Mouse (Mus musculus) macrophage (primary cell): Measurements from ENCODE around the gene Dusp5. TPM values are rescaled to one million over a fixed set of nuclear protein-coding genes. Genes with fewer than 3 reads are reported as not detected.
"Not testable (repeated sequence)": the region's sequence is repeated elsewhere in the genome, so short reads cannot be mapped to it uniquely, and the experiment has no call there.

ENCODE experiments used
- H3K27ac ChIP-seq: fragments of 350-480 bp; formaldehyde crosslinking; 2 replicates; pipeline ENCODE4 v1.9.0; 2021
- H3K36me3 ChIP-seq: fragments of 350-480 bp; formaldehyde crosslinking; 2 replicates; pipeline ENCODE4 v1.9.0; 2021; ENCODE audit errors: inconsistent target
- H3K4me3 ChIP-seq: fragments of 350-480 bp; formaldehyde crosslinking; 2 replicates; pipeline ENCODE4 v1.9.0; 2021; ENCODE audit errors: inconsistent target
- H3K79me2 ChIP-seq: fragments of 350-480 bp; formaldehyde crosslinking; 2 replicates; pipeline ENCODE4 v1.9.0; 2021; ENCODE audit errors: inconsistent target
- WGBS: methylation state at CpG from one replicate; pipeline ENCODE4 v1.1.7; 2026; ENCODE audit warnings: inconsistent platforms; ENCODE audit not compliant: missing documents; 5-methylcytosine and 5-hydroxymethylcytosine counted together
- polyA plus RNA-seq: library from polyadenylated mRNA; stranded (reverse); fragments of 250-400 nt; gene quantifications from 3 replicates; pipeline ENCODE4 v1.2.4, GENCODE M21; 2018; ENCODE audit warnings: inconsistent platforms

Dusp5 gene
- polyA plus RNA-seq, 1 experiment from 2014 or later, result 5.0 TPM

DNA sequence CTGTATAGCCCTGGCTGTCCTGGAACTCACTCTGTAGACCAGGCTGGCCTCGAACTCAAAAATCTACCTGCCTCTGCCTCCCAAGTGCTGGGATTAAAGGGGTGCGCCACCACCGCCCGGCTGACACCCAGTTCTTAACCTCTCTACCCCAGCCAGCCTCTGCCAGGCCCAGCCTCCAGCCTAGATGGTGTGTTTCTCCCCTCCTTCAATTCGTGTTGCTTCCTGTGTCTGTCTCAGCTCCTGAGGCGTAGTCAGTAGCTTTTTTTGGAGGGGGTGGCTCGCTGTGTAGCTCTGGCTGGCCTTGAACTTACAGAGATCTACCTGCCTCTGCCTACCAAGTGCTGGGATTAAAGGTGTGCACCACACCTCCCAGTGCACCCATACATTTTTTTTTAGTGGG, 27.7 kb upstream of the Dusp5 start:
- not testable (repeated sequence) for H3K27ac ChIP-seq, H3K36me3 ChIP-seq, H3K79me2 ChIP-seq, H3K4me3 ChIP-seq
- WGBS, result 80% methylated on average over 7 of the region's 7 CpGs

DNA sequence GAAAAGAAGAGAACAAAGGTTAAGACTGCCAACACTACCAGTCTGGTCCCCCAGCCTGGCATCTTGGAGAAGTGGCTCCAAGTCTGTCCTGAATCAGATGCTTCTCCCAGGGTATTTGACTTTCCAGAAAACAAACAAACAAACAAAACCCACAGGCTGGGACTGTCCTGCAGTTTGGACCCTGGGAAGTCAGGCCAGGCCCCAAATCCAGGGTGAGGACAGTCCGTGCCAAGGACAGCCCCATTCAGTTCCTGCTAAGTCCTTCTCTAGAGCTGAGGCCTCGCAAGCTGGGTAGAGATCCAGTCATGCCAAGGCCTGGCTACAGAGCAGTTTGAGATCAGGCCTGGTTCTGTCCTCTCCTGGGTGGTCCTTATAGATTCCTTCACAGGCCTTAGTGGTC, 27.1 kb upstream of the Dusp5 start:
- Histone ChIP-seq H3K79me2 (no peaks in the 10 kb centered on the region), H3K27ac (no peak overlapping the region), H3K36me3 (no peaks in the 10 kb centered on the region), H3K4me3 (no peak overlapping the region)
- 100% methylated on average over 2 of the region's 2 CpGs for WGBS

DNA sequence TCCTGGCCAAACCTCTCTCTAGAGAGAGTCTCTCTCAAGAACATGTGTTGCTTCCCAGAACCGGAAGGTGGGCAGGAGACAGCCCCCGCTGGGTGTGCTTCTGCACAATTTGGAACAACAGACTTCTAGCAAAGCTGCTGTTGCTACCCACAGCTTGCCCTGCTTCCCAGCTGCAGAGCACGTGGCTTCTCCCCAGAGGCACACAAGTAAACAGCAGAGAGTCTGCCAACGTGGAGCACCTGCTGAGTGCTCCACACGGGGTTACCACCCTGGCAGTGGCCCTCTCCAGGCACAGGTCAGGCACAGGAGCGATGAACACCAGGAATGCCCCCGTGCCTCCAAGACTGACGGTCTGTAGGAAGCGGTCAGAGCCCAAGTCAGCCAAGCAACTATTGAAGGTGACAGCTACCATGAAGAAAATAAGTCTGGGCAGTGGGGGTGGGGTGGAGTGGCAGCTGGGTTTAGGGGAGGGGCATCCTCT, 26.0 kb upstream of the Dusp5 start:
- Histone ChIP-seq H3K4me3 (no peak overlapping the region), H3K27ac (no peak overlapping the region), H3K36me3 (no peaks in the 10 kb centered on the region), H3K79me2 (no peaks in the 10 kb centered on the region)
- WGBS, result 50% methylated on average over 9 of the region's 9 CpGs

DNA sequence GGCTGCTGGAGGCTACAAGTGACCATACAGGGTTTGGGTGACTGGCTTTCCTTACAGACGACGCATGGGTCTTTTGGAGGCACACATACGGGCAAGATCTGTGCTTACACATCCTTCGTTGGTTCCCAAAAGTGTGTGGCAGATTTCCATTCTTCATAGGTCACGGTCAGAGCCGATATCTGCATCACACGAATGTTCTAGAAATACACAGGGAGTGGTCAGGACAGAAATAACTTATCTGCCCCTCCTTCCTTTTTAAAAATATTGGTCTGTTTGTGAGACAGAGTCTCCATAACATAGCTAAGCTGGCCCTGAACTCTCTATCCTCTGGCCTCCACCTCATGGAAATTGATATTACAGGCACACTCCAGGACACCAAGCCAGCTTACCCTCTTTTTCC, 24.7 kb upstream of the Dusp5 start:
- no peaks in the 10 kb centered on the region for H3K36me3 ChIP-seq
- H3K4me3 ChIP-seq, result no peak overlapping the region
- H3K79me2 ChIP-seq, result no peaks in the 10 kb centered on the region
- H3K27ac ChIP-seq, result no peak overlapping the region
- WGBS, result 94% methylated on average over 7 of the region's 7 CpGs

DNA sequence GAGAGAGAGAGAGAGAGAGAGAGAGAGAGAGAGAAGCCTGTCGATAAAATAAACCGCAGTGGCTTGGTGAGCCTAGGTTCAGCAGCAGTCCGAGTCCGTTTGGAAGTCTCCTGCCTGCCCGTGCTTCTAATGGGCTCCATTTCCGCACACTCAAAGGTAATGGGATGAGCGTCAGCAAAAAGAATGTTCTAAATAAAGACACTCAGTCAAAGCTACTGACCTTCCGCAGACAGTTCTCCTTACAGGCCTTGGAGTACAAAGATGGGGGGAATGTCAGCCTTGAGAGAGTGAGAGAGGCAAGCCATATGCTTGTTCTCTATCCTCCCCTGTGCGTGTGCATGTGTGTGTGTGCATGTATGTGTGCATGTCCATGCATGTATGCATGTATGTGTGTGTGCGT, 23.2 kb upstream of the Dusp5 start:
- 92% methylated on average over 10 of the region's 10 CpGs for WGBS
- Histone ChIP-seq H3K27ac (no peak overlapping the region), H3K36me3 (no peaks in the 10 kb centered on the region), H3K79me2 (no peaks in the 10 kb centered on the region), H3K4me3 (no peak overlapping the region)

DNA sequence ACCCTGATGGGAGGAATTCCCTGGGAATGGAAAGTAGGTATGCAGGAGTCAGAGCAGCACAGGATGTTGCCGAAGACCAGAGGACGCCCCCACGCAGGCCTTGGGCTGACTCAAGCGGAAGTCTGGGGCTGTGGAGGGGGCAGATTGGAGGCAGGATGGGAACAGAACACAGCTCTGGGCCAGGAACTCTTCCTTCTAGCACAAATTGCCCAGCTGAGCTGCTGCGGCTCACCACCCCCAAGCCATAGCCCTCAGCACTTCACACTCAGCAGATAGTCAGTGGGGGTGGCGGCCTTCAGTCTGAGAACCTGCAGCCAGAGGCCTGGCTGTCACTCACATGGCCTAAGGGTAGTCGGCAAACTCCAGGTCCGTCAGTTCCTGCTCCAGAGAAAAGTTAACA, 21.4 kb upstream of the Dusp5 start:
- WGBS, result 87% methylated on average over 8 of the region's 8 CpGs
- no peak overlapping the region for H3K27ac ChIP-seq
- no peaks in the 10 kb centered on the region for H3K79me2 ChIP-seq
- no peaks in the 10 kb centered on the region for H3K36me3 ChIP-seq
- H3K4me3 ChIP-seq, result no peak overlapping the region

DNA sequence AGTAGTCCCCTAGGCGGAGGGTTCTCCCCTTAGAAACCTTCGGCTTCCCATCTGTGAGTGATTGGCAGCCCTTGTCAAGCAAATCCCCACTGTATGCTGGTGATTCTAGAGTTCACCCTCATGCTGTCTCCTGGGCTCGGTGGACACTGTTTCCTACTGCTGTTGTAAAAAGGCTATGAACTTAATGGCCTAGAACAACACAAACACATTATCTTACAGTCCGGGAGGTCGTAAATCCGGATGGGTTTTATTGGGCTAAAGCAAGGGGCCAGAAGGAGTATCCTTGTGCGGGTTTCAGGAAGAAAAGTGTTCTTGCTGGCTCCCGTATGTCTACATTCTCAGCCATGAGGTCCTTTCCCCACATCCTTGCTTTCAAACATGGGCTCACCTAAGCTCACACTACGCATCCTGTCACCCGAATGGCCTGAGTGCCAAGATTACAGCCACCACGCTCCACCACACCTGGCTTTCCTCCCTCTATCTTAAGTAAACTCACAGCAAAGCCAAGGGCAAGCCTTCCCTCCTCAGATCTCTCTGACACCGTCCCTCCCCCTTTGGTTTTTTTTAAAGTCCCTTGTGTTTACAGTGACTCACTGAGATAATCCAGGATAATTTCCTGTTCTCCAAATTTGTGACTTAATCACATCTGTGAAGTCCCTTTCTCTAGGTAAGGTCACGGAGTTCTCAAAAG, 17.5 kb upstream of the Dusp5 start:
- Histone ChIP-seq H3K27ac (no peak overlapping the region), H3K36me3 (no peaks in the 10 kb centered on the region), H3K4me3 (no peak overlapping the region), H3K79me2 (no peaks in the 10 kb centered on the region)
- 95% methylated on average over 13 of the region's 13 CpGs for WGBS

DNA sequence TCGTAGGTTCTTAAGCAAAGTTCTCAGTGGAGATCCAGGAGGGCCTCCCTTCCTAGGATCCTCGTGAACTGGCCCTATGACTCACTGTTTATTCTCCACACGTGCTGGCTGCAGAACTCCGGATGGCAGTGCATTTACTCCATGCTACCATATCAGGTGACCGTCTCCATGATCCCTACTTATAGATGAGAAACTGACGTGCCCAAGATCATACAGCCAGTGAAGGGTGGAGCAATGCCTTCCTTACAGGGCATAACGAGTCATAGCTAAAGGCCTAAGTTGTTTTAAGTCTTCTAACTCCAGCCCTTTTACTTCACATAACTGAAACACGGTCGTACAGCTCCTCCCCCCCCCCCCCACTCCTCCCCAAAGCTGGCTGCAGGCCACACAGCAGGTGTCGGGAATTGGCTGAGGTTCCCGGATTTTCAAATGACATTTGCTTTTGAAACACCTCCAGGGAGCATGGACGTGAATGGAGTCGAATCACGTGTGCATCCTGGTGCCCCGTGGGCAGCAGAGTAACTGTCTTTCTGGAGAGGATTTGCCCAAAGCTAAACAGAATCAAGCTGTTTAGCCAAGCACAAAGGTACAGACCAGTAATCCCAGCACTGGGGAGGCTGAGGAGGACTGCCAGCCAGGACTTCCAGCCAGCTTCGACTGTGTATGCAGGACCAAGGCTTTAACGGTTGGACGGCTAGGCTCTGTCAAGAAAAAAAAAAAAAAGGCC, 11.4 kb upstream of the Dusp5 start:
- Histone ChIP-seq H3K4me3 (no peak overlapping the region), H3K79me2 (no peaks in the 10 kb centered on the region), H3K27ac (no peak overlapping the region), H3K36me3 (no peaks in the 10 kb centered on the region)
- 94% methylated on average over 18 of the region's 18 CpGs for WGBS

DNA sequence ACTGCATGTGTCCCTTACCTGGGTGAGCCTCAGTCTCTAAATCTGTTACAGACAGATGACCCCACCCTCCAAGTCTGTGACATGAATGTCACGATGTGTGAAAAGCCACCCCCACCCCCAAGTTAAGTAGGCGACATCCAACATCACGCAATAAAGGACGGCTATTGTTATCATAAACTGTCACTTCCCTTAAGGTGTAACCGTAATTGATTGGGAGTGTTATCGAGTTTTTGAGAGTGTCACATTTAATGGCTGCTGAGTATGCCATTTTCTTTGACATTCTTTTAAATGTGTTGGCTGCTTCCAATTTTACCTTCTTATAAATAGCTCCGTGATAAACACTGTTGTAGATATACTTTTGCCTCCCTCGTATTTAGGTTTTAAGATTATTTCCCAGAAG, 9.4 kb upstream of the Dusp5 start:
- H3K27ac ChIP-seq, result no peak overlapping the region

DNA sequence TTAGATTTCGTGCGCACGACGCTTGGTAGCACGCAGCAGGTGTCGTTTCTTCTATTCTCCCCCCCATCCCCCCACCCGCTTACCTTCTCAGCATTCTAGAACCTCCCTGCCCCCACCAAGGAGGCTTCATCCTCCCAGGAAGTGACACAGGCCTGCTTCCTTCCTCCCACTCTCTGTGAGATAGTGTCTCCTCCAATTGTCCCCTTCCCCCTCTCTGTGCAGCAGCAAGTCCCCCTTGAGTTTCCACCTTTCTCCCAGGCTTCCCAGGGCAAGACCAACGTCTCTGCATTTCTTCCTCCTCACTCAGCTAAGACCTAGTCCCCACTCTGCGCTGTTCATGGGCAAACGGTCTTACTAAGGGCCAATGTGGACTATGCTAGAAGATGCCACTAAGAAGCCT, 8.9 kb upstream of the Dusp5 start:
- no peaks in the 10 kb centered on the region for H3K36me3 ChIP-seq
- no peak overlapping the region for H3K27ac ChIP-seq
- WGBS, result 70% methylated on average over 10 of the region's 10 CpGs
- no peaks in the 10 kb centered on the region for H3K79me2 ChIP-seq
- H3K4me3 ChIP-seq, result no peak overlapping the region

More for the DNA sequence above, 9.4 kb upstream of the Dusp5 start:
- Histone ChIP-seq H3K36me3 (no peaks in the 10 kb centered on the region), H3K4me3 (no peak overlapping the region), H3K79me2 (no peaks in the 10 kb centered on the region)
- WGBS, result 86% methylated on average over 8 of the region's 8 CpGs

DNA sequence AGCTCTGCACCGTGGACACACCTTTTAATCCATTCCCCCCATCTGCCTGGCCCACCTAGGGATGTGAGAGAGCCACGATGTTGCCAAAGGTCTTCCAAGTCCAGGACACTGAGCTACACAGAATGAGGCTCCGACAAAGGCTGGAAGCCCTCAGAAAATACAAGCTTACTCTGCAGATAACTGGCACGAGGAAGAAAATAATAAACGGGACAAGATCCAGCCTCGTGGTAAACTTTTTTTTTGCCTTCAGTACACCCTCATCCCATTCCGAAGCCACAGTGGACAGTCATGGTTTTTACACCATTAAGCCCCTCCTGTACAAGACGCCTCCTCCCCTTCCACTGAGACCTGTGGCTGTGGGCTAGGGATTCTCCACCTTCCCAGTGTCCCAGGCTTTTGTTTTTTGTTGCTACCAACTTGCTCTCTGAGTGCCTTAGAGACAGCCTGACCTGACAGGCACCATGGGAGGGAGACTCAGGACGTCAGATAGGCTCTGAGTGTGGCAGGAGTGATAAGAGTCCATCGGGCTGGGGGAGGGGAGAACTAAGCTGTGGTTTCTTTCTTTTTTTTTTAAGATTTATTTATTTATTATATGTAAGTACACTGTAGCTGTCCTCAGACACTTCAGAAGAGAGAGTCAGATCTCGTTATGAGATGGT, 7.6 kb upstream of the Dusp5 start:
- WGBS, result 78% methylated on average over 10 of the region's 11 CpGs
- H3K27ac ChIP-seq, result no peak overlapping the region
- no peak overlapping the region for H3K4me3 ChIP-seq

DNA sequence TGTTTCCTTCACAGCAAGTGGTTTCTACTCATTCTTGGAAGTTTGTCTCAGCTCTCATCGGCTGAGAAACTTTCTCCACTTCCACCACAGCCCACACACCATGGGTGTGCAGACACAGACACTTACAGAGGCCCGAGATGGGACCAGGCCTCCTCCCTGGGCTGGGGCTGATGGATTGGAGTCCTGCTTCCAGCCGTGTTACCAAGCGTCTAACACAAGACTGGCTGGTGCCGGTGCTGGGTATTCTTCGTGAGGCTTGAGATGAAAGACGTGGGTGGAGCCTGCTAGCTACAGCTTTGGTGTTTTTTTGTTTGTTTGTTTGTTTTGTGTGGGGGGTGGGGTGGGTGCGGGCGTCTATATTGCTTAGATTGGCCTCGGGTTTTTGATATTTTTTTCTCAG, 1.4 kb upstream of the Dusp5 start:
- no peak overlapping the region for H3K4me3 ChIP-seq
- no peak overlapping the region for H3K27ac ChIP-seq
- H3K36me3 ChIP-seq, result no peaks in the 10 kb centered on the region
- 86% methylated on average over 10 of the region's 10 CpGs for WGBS
- no peaks in the 10 kb centered on the region; the same call in 1 of the 2 replicates for H3K79me2 ChIP-seq

More for the DNA sequence above, 7.6 kb upstream of the Dusp5 start:
- Histone ChIP-seq H3K36me3 (no peaks in the 10 kb centered on the region), H3K79me2 (no peaks in the 10 kb centered on the region)

DNA sequence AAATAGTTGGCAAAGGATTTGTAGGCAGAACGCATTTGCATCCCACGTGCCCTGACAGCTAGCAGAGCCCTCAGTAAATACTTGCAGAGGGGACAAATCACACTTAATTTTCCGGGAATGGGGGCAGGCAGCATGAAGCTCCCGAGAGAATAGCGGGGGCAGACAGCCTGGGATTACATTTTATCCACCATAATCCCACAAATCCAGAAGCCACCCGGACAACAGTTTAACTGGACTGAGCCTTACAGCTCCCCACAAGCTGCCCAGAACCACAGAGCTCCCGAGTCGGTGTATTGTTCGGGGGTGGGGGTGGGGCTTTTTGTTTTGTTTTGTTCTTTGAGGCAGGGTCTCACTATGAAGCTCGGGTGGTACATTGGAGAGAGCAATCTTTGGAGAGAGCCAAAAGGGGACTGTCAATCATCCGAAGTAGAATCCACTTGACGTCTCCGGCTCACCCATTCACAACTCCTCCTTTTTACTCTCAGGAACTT, 733 bp upstream of the Dusp5 start:
- no peaks in the 10 kb centered on the region for H3K36me3 ChIP-seq
- H3K27ac ChIP-seq, result 0 out of 2 replicates have a peak overlapping the region, but pooled peaks have one; percentile 21
- 31% methylated on average over 13 of the region's 13 CpGs for WGBS
- H3K4me3 ChIP-seq, result peak overlapping the region; percentile 38
- H3K79me2 ChIP-seq, result no peaks in the 10 kb centered on the region; the same call in 1 of the 2 replicates

DNA sequence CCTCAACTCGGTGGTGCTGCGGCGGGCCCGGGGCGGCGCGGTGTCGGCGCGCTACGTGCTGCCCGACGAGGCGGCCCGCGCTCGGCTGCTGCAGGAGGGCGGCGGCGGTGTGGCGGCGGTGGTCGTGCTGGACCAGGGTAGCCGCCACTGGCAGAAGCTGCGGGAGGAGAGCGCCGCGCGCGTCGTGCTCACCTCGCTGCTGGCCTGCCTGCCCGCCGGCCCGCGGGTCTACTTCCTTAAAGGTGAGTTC, 471 bp downstream of the Dusp5 start:
- H3K36me3 ChIP-seq, result no peaks in the 10 kb centered on the region
- peak overlapping the region; percentile 24 for H3K4me3 ChIP-seq
- no peak overlapping the region for H3K27ac ChIP-seq
- H3K79me2 ChIP-seq, result no peaks in the 10 kb centered on the region; the same call in 1 of the 2 replicates
- WGBS, result 1% methylated on average over 36 of the region's 36 CpGs
